Mouse (Mus musculus) retina, postnatal 7 days (tissue): ENCODE measurements around the gene Serpine2.

Experiments
- DNase-seq: peaks from one replicate; pipeline ENCODE4 v3.0.0-alpha.2; 2012; ENCODE audit warnings: low read depth, low spot score

Serpine2 gene

DNA sequence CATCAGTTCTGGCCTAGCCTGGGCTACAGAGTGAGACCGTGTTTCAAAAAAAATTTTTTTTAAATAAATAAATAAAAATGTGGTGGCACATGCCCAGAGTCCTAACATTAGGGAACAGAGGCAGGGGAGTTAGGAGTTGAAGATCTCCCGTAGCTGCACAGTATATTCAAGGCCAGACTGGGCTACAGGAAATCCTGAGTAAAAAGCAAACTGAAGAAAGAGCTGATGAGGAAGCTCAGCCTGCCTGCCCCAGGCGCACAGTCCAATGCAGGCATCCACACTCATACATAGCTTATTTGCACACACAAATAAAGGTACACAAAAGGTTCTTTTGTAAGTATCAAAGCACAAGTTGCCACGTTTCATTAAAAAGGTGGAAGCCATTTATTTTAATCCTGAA, 103.4 kb downstream of the Serpine2 start:
- no peak for DNase-seq

DNA sequence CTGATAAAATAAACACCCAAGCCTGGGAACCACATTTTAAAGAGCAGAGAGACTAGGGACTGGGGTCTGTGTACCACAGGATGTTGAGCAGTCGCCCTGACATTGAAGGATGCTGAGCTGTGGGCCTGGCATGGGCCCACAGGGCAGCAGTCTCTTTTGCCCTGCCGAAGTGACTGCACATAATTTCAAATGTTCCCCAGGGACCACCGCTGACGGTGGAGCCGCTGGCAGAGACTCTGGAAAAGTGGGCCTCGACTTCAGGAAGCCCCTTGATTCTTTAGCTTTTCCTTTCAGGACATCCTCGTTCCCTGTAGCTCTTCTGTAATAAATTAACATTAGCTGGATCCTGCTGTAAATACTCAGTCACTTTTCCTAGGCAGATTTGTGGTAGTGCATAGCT, 103.8 kb downstream of the Serpine2 start:
- DNase-seq: no peak

DNA sequence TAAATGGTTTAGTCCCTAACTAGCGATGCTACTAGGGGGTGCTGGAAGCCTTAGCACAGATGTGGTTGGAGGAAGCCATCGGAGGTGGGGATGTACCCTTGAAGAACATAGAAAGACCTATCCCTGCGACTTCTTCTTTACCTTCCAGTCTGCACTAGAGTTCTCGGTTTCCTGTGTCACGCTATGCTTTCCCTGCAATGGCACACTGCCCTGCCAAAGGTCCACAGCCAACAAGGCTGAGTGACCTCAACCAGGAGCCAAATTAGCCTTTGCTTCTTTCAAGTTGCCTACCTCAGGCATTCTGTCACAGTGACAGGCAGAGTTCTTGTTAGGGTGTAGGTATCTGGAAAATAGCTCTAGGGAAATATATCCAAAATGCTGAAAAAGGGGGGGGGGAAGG, 104.6 kb downstream of the Serpine2 start:
- no peak for DNase-seq

GRCm38 (mm10) chr1:79755376-79755775, 105.6 kb downstream of the Serpine2 start:
- no peak for DNase-seq

GRCm38 (mm10) chr1:79754936-79755335, 106.0 kb downstream of the Serpine2 start:
- DNase-seq: no peak

- no peak for DNase-seq
These were observed 107.5 kb downstream of the Serpine2 start for GRCm38 (mm10) chr1:79753456-79753855.

- no peak for DNase-seq
These were observed 108.2 kb downstream of the Serpine2 start for GRCm38 (mm10) chr1:79752714-79753340.

DNA sequence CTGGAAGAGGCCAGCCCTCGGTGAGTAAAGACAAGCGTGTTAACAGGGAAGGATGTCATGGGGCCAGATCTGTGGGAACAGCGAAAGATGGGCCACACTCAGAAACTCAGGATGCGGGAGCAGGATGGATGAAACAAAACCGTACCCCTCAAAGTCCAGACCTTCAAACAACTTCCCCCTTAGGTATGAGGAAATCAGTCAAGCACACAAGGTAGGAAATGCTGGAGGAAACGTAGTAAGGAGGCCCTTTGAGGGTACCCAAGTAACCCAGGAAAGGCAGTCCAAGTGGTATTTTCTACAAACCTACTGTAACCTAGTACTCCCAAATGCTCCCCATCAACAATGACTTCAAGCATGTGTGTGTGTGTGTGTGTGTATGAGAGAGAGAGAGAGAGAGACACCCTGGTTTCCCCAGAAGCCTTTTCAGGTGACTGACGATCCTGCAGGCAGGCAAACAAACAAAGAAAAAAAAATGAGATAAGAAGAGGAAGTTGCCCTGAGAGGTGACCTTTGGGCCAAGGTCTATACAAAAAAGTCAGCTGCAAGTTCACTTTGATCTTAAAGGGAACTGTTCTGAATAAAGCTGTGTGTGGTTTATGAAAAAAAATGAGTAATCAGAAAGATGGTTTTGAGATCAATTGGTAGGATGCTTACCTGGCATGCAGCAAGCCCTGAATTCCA, 108.8 kb downstream of the Serpine2 start:
- DNase-seq: no peak

DNA sequence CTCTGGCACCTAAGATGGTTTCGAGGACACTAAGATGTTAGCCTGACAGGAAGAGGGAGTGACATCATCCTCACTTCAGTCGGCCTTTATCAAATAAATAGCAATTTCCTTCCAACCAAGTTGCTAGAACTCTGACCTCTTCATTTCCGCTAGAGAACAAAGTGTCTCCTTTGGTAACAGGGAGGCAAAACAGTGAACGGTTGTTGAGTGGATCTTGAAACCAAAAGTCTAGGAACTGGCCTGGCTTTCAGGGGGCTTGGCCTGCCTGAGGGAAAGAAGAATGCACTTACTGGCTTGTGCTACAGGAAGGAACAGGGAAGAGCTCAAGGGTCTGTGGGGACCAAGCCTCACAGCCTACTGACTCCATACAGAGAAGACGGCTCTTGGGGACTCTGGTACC, 109.8 kb downstream of the Serpine2 start:
- DNase-seq: no peak

- DNase-seq: no peak
These were observed 114.9 kb downstream of the Serpine2 start for GRCm38 (mm10) chr1:79746056-79746455.
